Mouse (Mus musculus) gastrocnemius, postnatal 4 days (tissue): ENCODE measurements around the gene Grm5. TPM values are rescaled to one million over a fixed set of nuclear protein-coding genes. Genes with fewer than 3 reads are reported as not detected.

ENCODE experiments used
- DNase-seq, 2 experiments: peaks; one replicate each; pipeline ENCODE4 v3.0.0; 2021 to 2022; ENCODE audit warnings: low spot score in 2 of 2, mixed read lengths in 2 of 2
- total RNA-seq, 2 experiments: library from RNA; stranded (reverse); gene quantifications; 2 replicates each; pipeline ENCODE4 v1.2.3; 2021

The Grm5 gene
- total RNA-seq, 2 experiments from 2014 or later: not detected

DNA sequence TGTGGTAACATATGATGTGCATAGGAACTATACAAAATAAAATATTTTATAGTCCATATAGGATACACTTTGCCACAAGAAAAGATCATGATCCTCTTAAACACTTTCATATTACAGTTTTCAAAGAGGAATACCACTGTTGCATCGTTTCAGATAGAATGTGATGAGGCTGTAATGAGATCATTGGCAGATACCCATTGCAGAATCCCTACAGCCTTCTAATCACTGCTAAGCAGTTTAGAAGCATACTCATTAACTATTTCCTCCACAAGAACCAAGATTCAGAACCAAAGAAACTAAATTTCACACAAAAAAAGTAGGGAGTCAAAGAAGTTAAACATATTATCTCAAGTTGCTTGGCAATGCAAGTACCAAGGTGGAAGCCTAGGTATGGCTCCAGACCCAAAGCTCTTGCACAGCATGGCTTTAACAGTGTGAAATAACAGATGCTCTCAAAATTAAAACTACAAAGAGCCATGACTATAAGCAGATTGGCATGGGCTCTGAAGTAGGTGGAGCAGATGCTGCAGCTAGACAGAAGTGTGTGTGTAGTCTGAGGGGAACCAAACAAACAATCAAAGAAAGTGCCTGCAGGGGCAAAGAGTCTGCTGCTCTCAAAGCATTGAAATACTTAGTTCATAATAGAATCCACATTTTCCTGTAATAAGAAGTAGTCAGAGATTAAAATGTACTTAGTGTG lies 575.7 kb downstream of the Grm5 start:
- no peak for DNase-seq

DNA sequence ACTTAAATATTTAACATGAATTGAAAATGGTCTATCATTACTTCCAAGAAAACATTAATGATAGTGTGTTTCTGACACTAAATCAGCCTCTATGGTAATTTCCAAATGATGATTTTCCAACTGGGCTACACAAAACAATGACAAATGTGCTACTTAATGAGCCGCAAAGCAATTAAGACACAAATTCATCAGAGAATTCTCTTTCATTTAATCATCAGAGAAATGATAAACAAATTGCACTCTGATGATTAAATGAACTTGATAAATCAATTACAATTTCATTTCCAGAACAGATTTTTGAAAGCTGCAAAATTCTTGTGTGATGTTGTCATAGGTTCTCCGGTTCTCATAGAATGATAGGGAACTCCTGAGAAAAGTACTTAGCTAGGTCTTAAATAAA lies 577.6 kb downstream of the Grm5 start:
- no peak for DNase-seq

Other genes starting within 250 kb of the Grm5 start
- under 1 TPM; 0.17 to 0.26 TPM for gene Tyr, start 90.7 kb upstream of the Grm5 start, total RNA-seq